Mouse (Mus musculus): Measurements from ENCODE around the gene Llph.

DNA sequence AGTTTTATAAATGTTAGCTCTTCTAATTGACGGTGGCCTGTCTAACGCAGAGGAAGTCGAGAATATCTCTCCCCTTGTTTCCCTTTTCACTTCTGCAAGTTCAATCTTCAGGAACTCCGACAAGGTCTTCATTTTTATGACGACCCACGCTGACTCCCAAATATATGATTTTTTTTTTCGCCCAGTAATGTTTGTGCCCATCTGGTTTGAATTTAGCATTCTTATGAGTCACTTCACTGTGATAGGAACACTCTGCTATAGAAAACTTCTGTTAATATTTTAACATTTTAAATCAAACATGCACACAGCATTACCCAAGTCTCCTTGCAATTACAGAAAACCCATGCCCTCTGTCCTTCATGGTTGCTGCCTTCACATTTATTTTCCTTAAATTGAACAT lies 46.5 kb downstream of the Llph start:
- TF ChIP-seq TAL1 (IDR thresholded peaks at IDR 0.05; ENCODE audit: low read length) (no peak), GATA1 (IDR thresholded peaks at IDR 0.05; ENCODE audit: low read length) (no peak)
